Mouse (Mus musculus): ENCODE measurements at regions not wholly inside any gene's neighbourhood (a gene's known extent, or its start where the extent isn't known, plus 50 kb on each side); places are given as distances from the start of the nearest gene placed in this dataset.

GRCm38 (mm10) chr7:40257733-40258376 lies 640.3 kb upstream of the Vstm2b start:
- no peak for DNase-seq (ENCODE audit: low read depth, low spot score)

- DNase-seq (ENCODE audit: low read depth, low spot score), result no peak
Observed at GRCm38 (mm10) chr7:40258377-40258739, 639.8 kb upstream of the Vstm2b start.

GRCm38 (mm10) chr7:40273459-40274072 lies 624.6 kb upstream of the Vstm2b start:
- peak; percentile 17 for DNase-seq (ENCODE audit: low read depth, low spot score)

GRCm38 (mm10) chr7:40275078-40275477 lies 623.0 kb upstream of the Vstm2b start:
- no peak for DNase-seq (ENCODE audit: low read depth, low spot score)

GRCm38 (mm10) chr7:40275658-40276057 lies 622.5 kb upstream of the Vstm2b start:
- DNase-seq (ENCODE audit: low read depth, low spot score), result no peak

- DNase-seq (ENCODE audit: low read depth, low spot score), result no peak
Observed at GRCm38 (mm10) chr7:40276116-40276515, 622.0 kb upstream of the Vstm2b start.

- DNase-seq (ENCODE audit: low read depth, low spot score), result no peak
Observed at GRCm38 (mm10) chr7:40290166-40290565, 608.0 kb upstream of the Vstm2b start.

GRCm38 (mm10) chr7:40310558-40310957 lies 587.6 kb upstream of the Vstm2b start:
- no peak for DNase-seq (ENCODE audit: low read depth, low spot score)

GRCm38 (mm10) chr7:40321171-40321570 lies 577.0 kb upstream of the Vstm2b start:
- no peak for DNase-seq (ENCODE audit: low read depth, low spot score)

- DNase-seq (ENCODE audit: low read depth, low spot score), result no peak
Observed at GRCm38 (mm10) chr7:40325188-40325705, 572.9 kb upstream of the Vstm2b start.

- no peak for DNase-seq (ENCODE audit: low read depth, low spot score)
Observed at GRCm38 (mm10) chr7:40332455-40332854, 565.7 kb upstream of the Vstm2b start.

- no peak for DNase-seq (ENCODE audit: low read depth, low spot score)
Observed at GRCm38 (mm10) chr7:40352306-40352705, 545.8 kb upstream of the Vstm2b start.

GRCm38 (mm10) chr7:40362719-40363118 lies 535.4 kb upstream of the Vstm2b start:
- no peak for DNase-seq (ENCODE audit: low read depth, low spot score)

GRCm38 (mm10) chr7:40372713-40373112 lies 525.4 kb upstream of the Vstm2b start:
- no peak for DNase-seq (ENCODE audit: low read depth, low spot score)

- DNase-seq (ENCODE audit: low read depth, low spot score), result no peak
Observed at GRCm38 (mm10) chr7:40377839-40378238, 520.3 kb upstream of the Vstm2b start.

GRCm38 (mm10) chr7:40381244-40381643 lies 516.9 kb upstream of the Vstm2b start:
- no peak for DNase-seq (ENCODE audit: low read depth, low spot score)

GRCm38 (mm10) chr7:40388152-40388551 lies 510.0 kb upstream of the Vstm2b start:
- no peak for DNase-seq (ENCODE audit: low read depth, low spot score)

- no peak for DNase-seq (ENCODE audit: low read depth, low spot score)
Observed at GRCm38 (mm10) chr7:40389795-40390194, 508.3 kb upstream of the Vstm2b start.

- DNase-seq (ENCODE audit: low read depth, low spot score), result no peak
Observed at GRCm38 (mm10) chr7:40390927-40391326, 507.2 kb upstream of the Vstm2b start.

- DNase-seq (ENCODE audit: low read depth, low spot score), result no peak
Observed at GRCm38 (mm10) chr7:40391626-40392025, 506.5 kb upstream of the Vstm2b start.

GRCm38 (mm10) chr7:40392207-40392606 lies 505.9 kb upstream of the Vstm2b start:
- DNase-seq (ENCODE audit: low read depth, low spot score), result no peak

GRCm38 (mm10) chr7:40392699-40393098 lies 505.4 kb upstream of the Vstm2b start:
- DNase-seq (ENCODE audit: low read depth, low spot score), result no peak

GRCm38 (mm10) chr7:40398266-40398665 lies 499.9 kb upstream of the Vstm2b start:
- no peak for DNase-seq (ENCODE audit: low read depth, low spot score)
